Mouse (Mus musculus) thymus, adult 2 months (tissue): ENCODE measurements around the gene Lrp1. TPM values are rescaled to one million over a fixed set of nuclear protein-coding genes. Genes with fewer than 3 reads are reported as not detected.

Source experiments
- DNase-seq: peaks from one replicate; pipeline ENCODE4 v3.0.0; 2021
- H3K27ac ChIP-seq: fragments of 200-500 bp; 2 replicates; pipeline ENCODE4 v1.5.1; 2012; ENCODE audit warnings: low read length, control low read depth; ENCODE audit not compliant: control insufficient read depth, insufficient read depth
- H3K27me3 ChIP-seq: fragments of 200-500 bp; 2 replicates; pipeline ENCODE4 v1.6.1; 2012; ENCODE audit warnings: mild to moderate bottlenecking, low read length, moderate library complexity, mixed read lengths; ENCODE audit not compliant: control insufficient read depth, insufficient read depth
- H3K36me3 ChIP-seq: fragments of 200-500 bp; 2 replicates; pipeline ENCODE4 v1.6.1; 2012; ENCODE audit warnings: mild to moderate bottlenecking, low read length, moderate library complexity; ENCODE audit not compliant: control insufficient read depth, insufficient read depth
- H3K4me1 ChIP-seq: fragments of 200-500 bp; replicated peaks from 2 replicates; pipeline ENCODE4 v1.6.1; 2012; ENCODE audit warnings: low read length; ENCODE audit not compliant: control insufficient read depth, insufficient read depth
- H3K4me3 ChIP-seq: fragments of 200-500 bp; 2 replicates; pipeline ENCODE4 v1.5.1; 2012; ENCODE audit warnings: mild to moderate bottlenecking, low read length, control low read depth, moderate library complexity; ENCODE audit not compliant: control insufficient read depth, insufficient read depth
- CTCF ChIP-seq: fragments of 200-500 bp; IDR thresholded peaks from 2 replicates; pipeline ENCODE4 v1.5.1; 2012; ENCODE audit warnings: mild to moderate bottlenecking, control low read depth, low read length, moderate library complexity, borderline replicate concordance; ENCODE audit not compliant: control insufficient read depth, poor library complexity, insufficient read depth; ENCODE audit errors: extremely low read depth
- POLR2A ChIP-seq: fragments of 200-500 bp; IDR thresholded peaks from 2 replicates; pipeline ENCODE4 v1.6.1; 2012; ENCODE audit warnings: mild to moderate bottlenecking, low read length, control low read depth, moderate library complexity; ENCODE audit not compliant: control insufficient read depth, poor library complexity, insufficient read depth; ENCODE audit errors: extremely low read depth
- WGBS: fragments of 180-500 bp; shearing (Covaris S2); methylation state at CpG from one replicate; pipeline ENCODE4 v1.1.7; 2018; 5-methylcytosine and 5-hydroxymethylcytosine counted together
- polyA plus RNA-seq: library from polyadenylated mRNA; depleted of rRNA; stranded (reverse); fragments of >200 nt; gene quantifications from 2 replicates; pipeline ENCODE4 v1.2.3, GENCODE M21; 2012; rRNA removed

Lrp1 gene
- polyA plus RNA-seq, 1 experiment = 35.3 TPM

DNA sequence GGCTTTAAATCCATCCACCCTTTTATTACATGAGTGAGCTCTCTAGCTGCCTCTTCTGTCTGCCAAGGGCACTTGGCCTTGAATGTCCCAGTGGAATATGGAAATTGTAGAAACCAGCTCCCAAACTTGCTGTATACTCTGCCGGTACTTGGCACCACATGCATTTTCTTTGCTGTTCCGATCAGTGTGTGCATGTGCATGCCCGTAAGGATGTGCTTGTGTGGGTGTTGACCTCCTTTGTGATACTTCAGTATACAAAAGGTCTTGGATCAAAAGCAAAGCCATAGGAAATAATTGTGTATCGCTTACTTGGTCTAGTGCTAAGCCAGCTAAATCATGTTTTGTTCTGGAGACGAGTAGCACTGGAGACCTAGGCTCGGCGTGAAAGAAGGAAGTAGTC is 132.1 kb downstream of the Lrp1 start:
- Histone ChIP-seq H3K27ac (no peak overlapping the region), H3K27me3 (no peaks in the 10 kb centered on the region), H3K36me3 (peaks cover 45% of the 10 kb centered on the region), H3K4me1 (0 out of 2 replicates have a peak, but pooled peaks cover 3% of the 10 kb centered on the region), H3K4me3 (no peak overlapping the region)
- DNase-seq = no peak
- 94% methylated on average over 7 of the region's 7 CpGs for WGBS
- TF ChIP-seq CTCF (no peak), POLR2A (no peak)

Other genes starting within 250 kb of the Lrp1 start
- 135 and 149 TPM in 2 replicates for gene R3hdm2, start 240.8 kb downstream of the Lrp1 start, polyA plus RNA-seq
- gene Stac3, start 119.5 kb downstream of the Lrp1 start, polyA plus RNA-seq = 2.2 and 3.9 TPM in 2 replicates
- gene Ndufa4l2, start 106.2 kb downstream of the Lrp1 start, polyA plus RNA-seq = 6.2 and 13.5 TPM in 2 replicates
- 171 and 198 TPM in 2 replicates for gene Shmt2, start 98.7 kb downstream of the Lrp1 start, polyA plus RNA-seq
- 0.06 and 0.20 TPM in 2 replicates for gene Nxph4, start 86.6 kb downstream of the Lrp1 start, polyA plus RNA-seq
- 168 and 185 TPM in 2 replicates for gene Stat6, start 21.8 kb upstream of the Lrp1 start, polyA plus RNA-seq
- gene Nemp1, start 45.8 kb upstream of the Lrp1 start, polyA plus RNA-seq = 14.2 and 15.0 TPM in 2 replicates
- 69.3 and 79.2 TPM in 2 replicates for gene Nab2, start 47.4 kb upstream of the Lrp1 start, polyA plus RNA-seq
- 1.6 and 1.8 TPM in 2 replicates for gene Myo1a, start 84.0 kb upstream of the Lrp1 start, polyA plus RNA-seq
- 4.3 and 4.5 TPM in 2 replicates for gene Tac2, start 103.3 kb upstream of the Lrp1 start, polyA plus RNA-seq
- gene Zbtb39, start 118.4 kb upstream of the Lrp1 start, polyA plus RNA-seq = 7.4 and 8.3 TPM in 2 replicates
- 2.3 and 2.4 TPM in 2 replicates for gene Gpr182, start 130.6 kb upstream of the Lrp1 start, polyA plus RNA-seq
- 0.04 and 0.08 TPM in 2 replicates for gene Rdh1, start 138.6 kb upstream of the Lrp1 start, polyA plus RNA-seq
- 0.10 TPM in 1 of 2 replicates, not detected in the other for gene Rdh16f1, start 138.6 kb upstream of the Lrp1 start, polyA plus RNA-seq
- 0.14 and 0.20 TPM in 2 replicates for gene Rdh9, start 155.2 kb upstream of the Lrp1 start, polyA plus RNA-seq
- 0.03 and 0.14 TPM in 2 replicates for gene Rdh16, start 180.0 kb upstream of the Lrp1 start, polyA plus RNA-seq
- gene Rdh19, start 228.8 kb upstream of the Lrp1 start, polyA plus RNA-seq = not detected in 2 replicates
- gene Rdh16f2, start 245.3 kb upstream of the Lrp1 start, polyA plus RNA-seq = 0.32 TPM in 1 of 2 replicates, not detected in the other